Comparison of ENCODE assay signal across 8 mouse cellular contexts in the genomic region with DNA sequence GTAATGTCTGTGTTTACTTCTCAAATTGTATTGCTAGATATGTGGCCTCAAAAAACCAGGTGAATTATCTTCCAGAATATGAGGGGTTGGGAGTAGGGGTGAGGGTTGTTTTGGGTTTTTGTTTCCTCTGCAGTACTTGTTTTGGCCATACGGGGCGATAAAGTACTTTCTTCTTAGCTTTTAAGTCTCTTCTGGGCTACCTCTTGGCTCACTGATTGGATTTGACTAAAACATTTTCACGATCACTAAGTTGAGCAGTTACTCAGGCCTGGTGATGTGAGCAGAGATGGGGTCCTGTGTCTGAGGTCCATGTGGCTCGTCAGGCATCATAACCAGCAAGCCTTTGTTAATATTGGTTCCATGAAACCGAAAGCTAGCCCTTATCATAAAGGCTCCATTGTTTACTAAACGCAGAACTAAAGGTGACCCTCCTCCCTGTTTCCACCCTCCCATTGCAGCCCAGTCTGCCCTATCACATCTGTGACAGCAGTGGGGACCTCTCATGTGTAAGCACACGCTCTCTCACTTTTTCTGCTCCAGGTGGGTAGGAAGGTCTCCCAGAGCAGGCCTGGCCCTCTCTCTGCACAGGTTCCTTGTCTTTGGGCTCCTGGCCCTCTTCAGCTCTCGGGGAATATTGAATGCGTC. TPM values are rescaled to one million over a fixed set of nuclear protein-coding genes. Genes with fewer than 3 reads are reported as not detected.
DNase-seq lines count a peak whose midpoint lies in the region; ATAC-seq and TF ChIP-seq lines count a peak whose summit lies in the region.

No protein-coding gene starts in this region.

- H3K4me3 ChIP-seq in hindbrain, embryonic 11.5 days (ENCODE audit: low read depth, low read length) = no peak overlapping the region
- H3K4me3 ChIP-seq in hindbrain, embryonic 14.5 days (replicated peaks; ENCODE audit: low read length) = no peak overlapping the region
- no peak overlapping the region for H3K4me3 ChIP-seq in embryonic facial prominence, embryonic 10.5 days
- no peak overlapping the region for H3K4me3 ChIP-seq in lung, postnatal 0 days (ENCODE audit: low read depth, low read length)

- WGBS in hindbrain, embryonic 11.5 days = 66% methylated on average over 9 of the region's 9 CpGs
- 65% methylated on average over 9 of the region's 9 CpGs for WGBS in hindbrain, embryonic 14.5 days
- WGBS in embryonic facial prominence, embryonic 10.5 days = 50% methylated on average over 9 of the region's 9 CpGs
- WGBS in lung, postnatal 0 days = 55% methylated on average over 9 of the region's 9 CpGs

- no peak for TF ChIP-seq EP300 in lung, postnatal 0 days (IDR thresholded peaks at IDR 0.05)

- DNase-seq in hindbrain, embryonic 11.5 days (ENCODE audit: low spot score) = peak; percentile 53
- DNase-seq in hindbrain, embryonic 14.5 days (ENCODE audit: low spot score) = no peak
- DNase-seq in ES-CJ7 (ENCODE audit: low read depth, low spot score) = peak; percentile 57
- no peak for DNase-seq in embryonic facial prominence, embryonic 10.5 days (ENCODE audit: low spot score)
- DNase-seq in lung, postnatal 0 days (ENCODE audit: low spot score) = peak; percentile 57
- no peak for DNase-seq in cerebellum, postnatal 4 days (ENCODE audit: low spot score in 2 of 2)

- no peaks in the 10 kb centered on the region for H3K4me1 ChIP-seq in hindbrain, embryonic 11.5 days (replicated peaks; ENCODE audit: control insufficient read depth, insufficient read depth, low read length)
- H3K4me1 ChIP-seq in hindbrain, embryonic 14.5 days (replicated peaks; ENCODE audit: control insufficient read depth, insufficient read depth, low read length) = no peaks in the 10 kb centered on the region
- H3K4me1 ChIP-seq in embryonic facial prominence, embryonic 10.5 days = peaks cover 11% of the 10 kb centered on the region
- no peaks in the 10 kb centered on the region for H3K4me1 ChIP-seq in lung, postnatal 0 days (ENCODE audit: insufficient read depth, low read depth, low read length)

- TF ChIP-seq CTCF in lung, postnatal 0 days (IDR thresholded peaks at IDR 0.05) = peak; percentile 67

- no peak overlapping the region for H3K27ac ChIP-seq in hindbrain, embryonic 11.5 days (ENCODE audit: low read depth, low read length)
- no peak overlapping the region for H3K27ac ChIP-seq in hindbrain, embryonic 14.5 days
- H3K27ac ChIP-seq in embryonic facial prominence, embryonic 10.5 days (replicated peaks) = peak overlapping the region; percentile 35
- peak overlapping the region; percentile 22; the same call in 1 of the 2 replicates for H3K27ac ChIP-seq in lung, postnatal 0 days (ENCODE audit: low read length)

- no peaks in the 10 kb centered on the region for H3K36me3 ChIP-seq in hindbrain, embryonic 11.5 days (ENCODE audit: control insufficient read depth, insufficient read depth, low read length)
- H3K36me3 ChIP-seq in hindbrain, embryonic 14.5 days (replicated peaks; ENCODE audit: control insufficient read depth, insufficient read depth) = peaks cover 27% of the 10 kb centered on the region
- peaks cover 50% of the 10 kb centered on the region for H3K36me3 ChIP-seq in embryonic facial prominence, embryonic 10.5 days (replicated peaks)
- no peaks in the 10 kb centered on the region for H3K36me3 ChIP-seq in lung, postnatal 0 days (ENCODE audit: insufficient read depth, low read length)

- H3K9me3 ChIP-seq in hindbrain, embryonic 11.5 days (ENCODE audit: control insufficient read depth, low read length) = no peaks in the 10 kb centered on the region
- H3K9me3 ChIP-seq in hindbrain, embryonic 14.5 days (ENCODE audit: control insufficient read depth, low read length) = no peaks in the 10 kb centered on the region
- no peaks in the 10 kb centered on the region for H3K9me3 ChIP-seq in embryonic facial prominence, embryonic 10.5 days
- no peaks in the 10 kb centered on the region for H3K9me3 ChIP-seq in lung, postnatal 0 days (ENCODE audit: low read length)

- H3K4me2 ChIP-seq in hindbrain, embryonic 11.5 days (replicated peaks; ENCODE audit: low read depth, low read length) = no peak overlapping the region
- no peak overlapping the region for H3K4me2 ChIP-seq in hindbrain, embryonic 14.5 days (replicated peaks)
- H3K4me2 ChIP-seq in lung, postnatal 0 days (replicated peaks; ENCODE audit: low read depth, low read length) = no peak overlapping the region

- H3K9ac ChIP-seq in hindbrain, embryonic 11.5 days (ENCODE audit: low read depth, low read length) = no peak overlapping the region
- no peak overlapping the region for H3K9ac ChIP-seq in hindbrain, embryonic 14.5 days
- H3K9ac ChIP-seq in lung, postnatal 0 days (replicated peaks; ENCODE audit: low read depth) = no peak overlapping the region

- no peak for ATAC-seq in hindbrain, embryonic 11.5 days (ENCODE audit: low FRiP score)
- no peak for ATAC-seq in hindbrain, embryonic 14.5 days (ENCODE audit: low FRiP score)
- ATAC-seq in lung, postnatal 0 days = peak; percentile 28; the same call in 1 of the 2 replicates
- no peak for ATAC-seq in frontal cortex, adult (ENCODE audit: low TSS enrichment)
- no peak for ATAC-seq in monocyte, adult 5-6 weeks (replicated peaks; ENCODE audit: insufficient number of reproducible peaks, low FRiP score, low TSS enrichment, poor library complexity, severe bottlenecking)

- H3K27me3 ChIP-seq in hindbrain, embryonic 11.5 days (ENCODE audit: control insufficient read depth, insufficient read depth, low read length) = no peaks in the 10 kb centered on the region
- no peaks in the 10 kb centered on the region for H3K27me3 ChIP-seq in hindbrain, embryonic 14.5 days (ENCODE audit: control insufficient read depth, insufficient read depth, low read length)
- no peaks in the 10 kb centered on the region for H3K27me3 ChIP-seq in embryonic facial prominence, embryonic 10.5 days (replicated peaks; ENCODE audit: low read depth, poor library complexity, severe bottlenecking)
- H3K27me3 ChIP-seq in lung, postnatal 0 days (replicated peaks; ENCODE audit: insufficient read depth, low read length) = no peaks in the 10 kb centered on the region

RNA-seq across cellular contexts. Expression of gene B130006D01Rik, which starts 47.5 kb away (rescaled TPM):
- polyA plus RNA-seq in hindbrain, embryonic 11.5 days (2014; fragmentation: Nextera tagmentation; extraction: Ambion mirVana) = 1.1 and 2.5 TPM in 2 replicates
- 0.83 and 1.6 TPM in 2 replicates for polyA plus RNA-seq in hindbrain, embryonic 14.5 days (2014; fragmentation: Nextera tagmentation; extraction: Ambion mirVana)
- polyA plus RNA-seq in embryonic facial prominence, embryonic 10.5 days (2016; fragmentation: Nextera tagmentation; extraction: Ambion mirVana) = 1.9 and 2.2 TPM in 2 replicates
- 0.42 and 0.61 TPM in 2 replicates for polyA plus RNA-seq in lung, postnatal 0 days (2015; fragmentation: Nextera tagmentation; extraction: Ambion mirVana)
- total RNA-seq in monocyte, adult 5-6 weeks (2017) = 2.5 to 6.1 TPM (median 5.2 TPM) in 3 replicates

RNA-seq across cellular contexts. Expression of gene Phospho1, which starts 53.5 kb away (rescaled TPM):
- polyA plus RNA-seq in hindbrain, embryonic 11.5 days (2014; fragmentation: Nextera tagmentation; extraction: Ambion mirVana) = not detected in 2 replicates
- 0.37 and 0.69 TPM in 2 replicates for polyA plus RNA-seq in hindbrain, embryonic 14.5 days (2014; fragmentation: Nextera tagmentation; extraction: Ambion mirVana)
- polyA plus RNA-seq in embryonic facial prominence, embryonic 10.5 days (2016; fragmentation: Nextera tagmentation; extraction: Ambion mirVana) = not detected in 2 replicates
- 1.3 and 1.6 TPM in 2 replicates for polyA plus RNA-seq in lung, postnatal 0 days (2015; fragmentation: Nextera tagmentation; extraction: Ambion mirVana)
- total RNA-seq in monocyte, adult 5-6 weeks (2017) = 2.8 to 3.6 TPM in 2 of 3 replicates, not detected in the other

RNA-seq across cellular contexts. Expression of gene Zfp652, which starts 58.4 kb away (rescaled TPM):
- 13.6 and 13.7 TPM in 2 replicates for polyA plus RNA-seq in hindbrain, embryonic 11.5 days (2014; fragmentation: Nextera tagmentation; extraction: Ambion mirVana)
- 10.9 and 12.8 TPM in 2 replicates for polyA plus RNA-seq in hindbrain, embryonic 14.5 days (2014; fragmentation: Nextera tagmentation; extraction: Ambion mirVana)
- 19.5 and 20.3 TPM in 2 replicates for polyA plus RNA-seq in embryonic facial prominence, embryonic 10.5 days (2016; fragmentation: Nextera tagmentation; extraction: Ambion mirVana)
- 18.5 and 19.6 TPM in 2 replicates for polyA plus RNA-seq in lung, postnatal 0 days (2015; fragmentation: Nextera tagmentation; extraction: Ambion mirVana)
- total RNA-seq in monocyte, adult 5-6 weeks (2017) = 15.2 to 48.6 TPM (median 24.2 TPM) in 3 replicates

Comparison
In these comparisons a context has a peak if more than half of its experiments do, and no peak if none do; other contexts are left out.
1. DNase-seq: peak in hindbrain, embryonic 11.5 days (single experiment), ES-CJ7 (single experiment) and lung, postnatal 0 days (single experiment); none in hindbrain, embryonic 14.5 days (single experiment), embryonic facial prominence, embryonic 10.5 days (single experiment) and cerebellum, postnatal 4 days (0 of 2).
2. H3K27ac ChIP-seq: peak in embryonic facial prominence, embryonic 10.5 days (single experiment) and lung, postnatal 0 days (single experiment); none in hindbrain, embryonic 11.5 days (single experiment) and hindbrain, embryonic 14.5 days (single experiment).